Mouse (Mus musculus) T-helper 2 cell (primary cell): ENCODE results near the gene Hbp1.

ENCODE experiments used
- in situ Hi-C: fragments of 300-600 bp; cut with MboI, MseI; formaldehyde crosslinking; loops from one replicate; pipeline ENCODE4 v1.15.1; 2025; ENCODE audit warnings: high pct_unique_total_duplicates

Gene Hbp1

GRCm38 (mm10) chr12:31955843-31956242, 5.5 kb upstream of the Hbp1 start:
- in situ Hi-C loops, result no loop called here

GRCm38 (mm10) chr12:31950659-31951031, 310 bp upstream of the Hbp1 start:
- in situ Hi-C loops, result no loop called here

DNA sequence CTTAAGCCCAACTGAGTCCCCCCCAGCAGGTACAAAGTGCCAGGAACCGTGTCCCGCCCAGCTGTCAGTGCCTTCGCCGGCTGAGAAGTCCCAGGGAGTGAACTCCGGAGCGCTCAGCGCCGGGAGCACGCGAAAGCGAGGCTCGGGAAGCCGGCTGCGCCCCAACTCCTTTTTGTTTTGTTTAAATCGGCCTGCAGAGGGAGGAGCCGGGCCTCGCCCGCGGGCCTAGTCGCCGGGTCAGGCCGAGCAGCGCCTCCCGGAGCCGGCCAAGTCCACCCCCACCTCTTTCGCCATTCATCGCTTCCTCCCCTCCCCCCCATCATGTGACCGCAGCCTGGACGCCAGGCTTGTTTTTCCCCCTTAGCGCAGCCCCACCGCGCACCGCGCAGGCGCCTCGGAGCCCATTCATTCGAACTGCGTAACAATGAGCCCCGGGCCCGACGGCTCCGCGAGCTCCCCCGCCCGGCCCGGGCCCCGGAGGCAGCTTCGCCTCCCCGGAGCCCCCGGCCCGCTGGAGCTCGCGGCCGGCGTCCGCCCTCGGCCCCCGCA, 1.1 kb downstream of the Hbp1 start:
- in situ Hi-C loops, result loop anchor here (10.0 kb wide), 1 partner anchor 314 kb away; the partner anchor contains the start of gene Bcap29

DNA sequence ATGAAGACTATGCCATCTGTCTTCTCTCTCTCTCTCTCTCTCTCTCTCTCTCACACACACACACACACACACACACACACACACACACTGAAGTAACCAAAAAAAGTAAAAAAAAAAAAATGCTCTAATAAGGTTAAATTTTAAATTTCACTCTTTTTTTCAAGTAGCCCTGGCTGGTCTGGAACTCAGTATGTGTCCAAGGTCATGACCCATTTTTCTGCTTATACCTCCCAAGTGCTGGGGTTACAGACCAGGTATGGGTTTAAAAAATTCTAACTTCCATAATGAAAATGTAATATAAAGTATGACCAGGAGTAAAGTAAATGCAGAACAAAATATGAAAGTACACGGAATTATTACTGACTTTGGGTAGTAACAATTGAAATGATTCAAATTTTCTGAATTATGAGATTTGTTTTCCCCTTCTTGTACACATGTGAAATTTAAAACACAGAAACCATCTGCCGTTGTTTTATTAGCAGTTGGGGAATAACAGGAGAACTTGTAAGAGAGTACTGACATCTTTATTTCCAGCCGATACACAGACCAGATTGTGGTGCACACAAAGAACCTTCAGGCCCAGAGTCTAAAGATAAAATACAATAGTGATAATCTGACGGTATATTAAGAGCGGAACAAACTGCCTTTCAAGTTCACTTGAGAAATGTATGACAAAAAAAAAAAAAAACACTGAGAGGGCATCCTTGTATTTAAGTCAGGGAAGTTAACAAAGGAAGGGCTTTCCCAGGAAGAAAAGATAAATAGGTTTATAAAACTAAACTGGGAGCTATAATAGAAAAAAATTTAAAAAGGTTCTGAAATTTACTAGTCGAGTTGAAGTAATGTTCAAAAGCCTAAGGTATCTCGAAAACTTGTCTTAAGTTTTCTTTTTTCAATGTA, 2.0 kb downstream of the Hbp1 start:
- in situ Hi-C loops, result loop anchor here (10.0 kb wide), 1 partner anchor 314 kb away; the partner anchor contains the start of gene Bcap29

DNA sequence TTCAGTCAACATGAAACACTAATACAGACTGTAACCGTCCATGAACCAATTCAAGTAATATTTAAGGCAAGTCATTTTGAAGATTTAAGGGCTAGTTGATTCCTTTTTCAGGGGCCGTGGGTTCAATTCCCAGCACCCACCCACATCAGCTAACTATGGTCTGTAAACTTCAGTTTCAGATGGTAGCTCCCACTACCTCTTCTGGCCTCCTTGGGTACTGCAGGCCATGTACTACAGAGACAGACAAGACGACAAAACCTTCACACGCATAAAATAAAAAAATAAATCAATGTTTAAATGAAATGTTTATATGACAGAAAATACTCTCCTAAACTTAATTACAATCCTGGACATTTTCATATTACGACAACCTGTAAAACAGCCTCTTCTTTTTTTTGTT, 2.9 kb downstream of the Hbp1 start:
- in situ Hi-C loops, result loop anchor here (10.0 kb wide), 1 partner anchor 313 kb away; the partner anchor contains the start of gene Bcap29

GRCm38 (mm10) chr12:31944405-31944804, 5.9 kb downstream of the Hbp1 start:
- in situ Hi-C loops, result loop anchor here (10.0 kb wide), 1 partner anchor 310 kb away; the partner anchor contains the start of gene Bcap29

- in situ Hi-C loops, result loop anchor here (10.0 kb wide), 1 partner anchor 308 kb away; the partner anchor contains the start of gene Bcap29
Measured at GRCm38 (mm10) chr12:31943020-31943654, 7.2 kb downstream of the Hbp1 start.

GRCm38 (mm10) chr12:31939026-31939425, 11.3 kb downstream of the Hbp1 start:
- in situ Hi-C loops, result no loop called here

- in situ Hi-C loops, result no loop called here
Measured at GRCm38 (mm10) chr12:31938391-31938997, 11.8 kb downstream of the Hbp1 start.

GRCm38 (mm10) chr12:31937613-31938012, 12.7 kb downstream of the Hbp1 start:
- in situ Hi-C loops, result no loop called here

DNA sequence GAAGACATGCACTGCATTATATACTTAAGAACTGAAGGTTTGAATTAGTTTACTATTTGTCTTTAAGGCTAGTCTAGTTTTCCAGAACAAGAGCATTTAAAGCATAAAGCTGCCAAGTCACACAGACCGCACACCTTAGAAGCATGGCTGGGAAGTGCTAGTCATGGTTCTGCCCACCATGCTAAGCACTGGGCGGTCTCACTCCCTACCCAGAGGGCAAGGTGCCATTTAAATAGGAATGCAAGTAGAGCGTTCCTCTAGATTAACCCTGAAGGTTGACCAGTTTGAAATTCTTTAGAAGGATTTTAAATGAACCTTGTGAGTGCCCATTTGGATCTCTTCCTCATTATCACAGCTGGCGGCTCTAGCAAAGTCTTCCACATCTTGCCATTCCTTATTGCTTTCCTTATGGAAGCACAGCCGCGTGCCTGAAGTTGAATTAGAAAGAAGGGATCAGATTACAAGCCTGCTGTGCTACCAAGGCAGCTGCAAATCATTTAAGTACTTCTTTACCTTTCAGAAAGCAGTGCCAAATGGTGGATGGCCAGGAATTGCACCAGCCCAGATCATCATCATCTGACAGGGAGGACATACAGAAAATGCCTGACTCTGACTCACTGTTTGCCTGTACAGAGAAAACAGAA, 13.6 kb downstream of the Hbp1 start:
- in situ Hi-C loops, result no loop called here

GRCm38 (mm10) chr12:31931818-31932217, 18.5 kb downstream of the Hbp1 start:
- in situ Hi-C loops, result loop anchor here (5.0 kb wide), 1 partner anchor 425 kb away; no protein-coding TSS in a partner anchor

DNA sequence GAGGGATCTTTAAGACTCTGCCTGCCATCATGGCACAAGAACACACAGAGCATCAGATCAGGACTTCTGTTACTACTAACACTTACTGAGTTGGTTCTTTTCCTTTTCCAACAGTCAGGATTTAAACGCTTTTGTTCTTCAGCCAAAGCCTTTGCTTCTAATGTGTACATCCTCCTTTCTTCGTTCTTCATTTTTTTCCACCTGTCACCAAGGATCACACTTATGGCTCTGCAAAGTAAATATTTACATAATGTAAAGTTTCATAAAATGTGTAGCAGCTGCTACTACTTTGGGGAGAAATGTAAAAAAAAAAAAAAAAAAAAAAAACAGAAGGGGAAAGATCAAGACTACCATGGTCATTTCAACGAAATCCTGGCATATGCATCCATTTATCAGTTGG, 21.8 kb downstream of the Hbp1 start:
- in situ Hi-C loops, result no loop called here

- in situ Hi-C loops, result no loop called here
Measured at GRCm38 (mm10) chr12:31926661-31927061, 23.7 kb downstream of the Hbp1 start.

DNA sequence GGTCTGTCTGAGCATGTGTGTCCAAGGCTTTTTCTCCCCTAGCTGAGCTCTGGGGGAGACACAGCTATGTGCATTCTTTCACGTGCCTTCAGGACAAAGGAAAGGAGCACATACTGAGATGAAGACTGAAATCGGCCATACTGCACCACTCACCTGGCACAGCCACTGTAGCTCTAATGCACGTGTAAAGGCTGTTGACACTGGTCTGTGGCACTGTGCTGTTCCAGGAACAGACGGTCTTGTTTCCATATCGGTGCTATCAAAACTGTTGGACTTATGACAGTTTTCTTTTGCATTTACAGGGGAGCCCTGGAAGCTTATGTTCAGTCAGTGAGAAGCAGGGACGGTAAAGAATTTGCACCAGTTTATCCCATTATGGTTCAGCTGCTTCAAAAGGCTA, 25.0 kb downstream of the Hbp1 start:
- in situ Hi-C loops, result no loop called here

GRCm38 (mm10) chr12:31924135-31924534, 26.2 kb downstream of the Hbp1 start:
- in situ Hi-C loops, result no loop called here

DNA sequence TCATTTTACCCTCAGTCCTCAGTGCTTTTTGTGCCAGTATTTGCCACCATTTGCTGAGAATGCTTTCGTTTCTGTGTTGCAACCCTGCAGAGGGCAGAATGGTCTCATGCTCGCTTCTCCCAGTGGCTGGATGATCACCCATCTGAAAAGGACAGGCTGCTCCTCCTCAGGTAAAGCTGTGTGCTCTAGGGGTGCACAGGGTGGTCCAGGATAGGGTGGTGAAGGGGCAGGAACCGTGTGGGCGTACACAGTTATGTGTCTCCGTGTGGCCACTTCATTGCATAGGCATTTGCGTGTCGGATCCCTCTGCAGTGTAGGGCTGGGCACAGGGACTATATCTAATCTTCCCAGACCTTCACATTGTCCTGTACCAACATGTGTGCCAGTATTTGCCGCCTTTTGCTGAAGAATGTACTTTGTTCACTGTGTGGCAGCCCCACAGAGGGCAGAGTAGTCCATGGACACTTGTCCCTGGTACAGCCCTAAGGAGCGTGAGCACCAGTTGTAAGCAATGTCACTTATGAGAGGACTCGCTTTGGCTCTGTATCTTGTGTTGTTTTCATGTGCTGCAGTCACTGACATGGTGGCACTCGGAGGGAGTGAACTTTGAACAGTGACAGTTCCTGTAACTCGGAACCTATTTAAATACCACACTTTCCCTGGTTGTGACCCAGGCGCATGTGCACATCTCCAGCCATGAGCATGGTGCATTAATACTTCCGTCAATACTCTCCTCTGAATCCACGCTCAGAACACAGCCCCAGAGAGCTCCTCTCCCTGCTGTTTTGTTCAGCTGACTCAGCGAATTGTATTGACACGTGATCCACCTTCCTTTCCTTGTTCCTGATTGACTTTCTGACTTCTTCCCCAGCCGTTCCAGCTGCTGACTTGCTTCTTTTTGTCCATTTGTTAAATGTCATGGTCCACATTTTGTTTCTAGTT, 29.6 kb downstream of the Hbp1 start:
- in situ Hi-C loops, result no loop called here

DNA sequence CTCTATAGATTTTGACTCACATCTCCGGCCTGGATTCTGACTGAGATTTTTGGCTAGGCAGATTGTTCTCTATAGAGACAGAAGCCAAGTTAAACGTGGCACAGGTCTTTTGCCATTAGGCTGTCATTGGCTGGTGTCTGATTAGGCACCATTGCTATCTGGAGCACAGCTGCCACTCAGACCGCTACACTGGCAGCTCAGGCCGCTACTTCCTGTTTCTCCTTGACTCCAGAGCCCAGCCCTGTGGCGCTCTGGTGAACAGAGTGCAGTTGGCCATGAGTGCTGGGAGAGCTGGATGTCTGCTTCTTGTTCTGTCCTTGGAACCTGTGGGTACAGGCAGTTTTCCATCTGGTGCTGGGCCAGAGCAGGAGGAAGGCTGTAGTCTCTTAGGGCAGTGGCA, 33.1 kb downstream of the Hbp1 start:
- in situ Hi-C loops, result no loop called here

GRCm38 (mm10) chr12:31916691-31917090, 33.6 kb downstream of the Hbp1 start:
- in situ Hi-C loops, result no loop called here

- in situ Hi-C loops, result no loop called here
Measured at GRCm38 (mm10) chr12:31913614-31914013, 36.7 kb downstream of the Hbp1 start.
